Mouse (Mus musculus) heart, embryonic 15.5 days (tissue): Measurements from ENCODE around the gene Rce1. TPM values are rescaled to one million over a fixed set of nuclear protein-coding genes. Genes with fewer than 3 reads are reported as not detected.
"Not testable (repeated sequence)": the region's sequence is repeated elsewhere in the genome, so short reads cannot be mapped to it uniquely, and the experiment has no call there.

Experiments
- ATAC-seq: fragments of 200-750 bp; cut with Nextera tagmentation; replicated peaks from 2 replicates; pipeline ENCODE4 v1.8.0; 2017; ENCODE audit warnings: low read depth, moderate TSS enrichment; ENCODE audit not compliant: insufficient number of reproducible peaks, insufficient read depth, low FRiP score
- H3K27ac ChIP-seq: fragments of 300-500 bp; sonication (generic); 2 replicates; pipeline ENCODE4 v1.5.1; 2015; ENCODE audit warnings: mild to moderate bottlenecking, inconsistent platforms
- H3K27me3 ChIP-seq: fragments of 300-500 bp; sonication (generic); 2 replicates; pipeline ENCODE4 v1.6.1; 2015; ENCODE audit warnings: inconsistent platforms
- H3K36me3 ChIP-seq: fragments of 300-500 bp; sonication (generic); 2 replicates; pipeline ENCODE4 v1.6.1; 2015; ENCODE audit warnings: mild to moderate bottlenecking, inconsistent platforms
- H3K4me1 ChIP-seq: fragments of 300-500 bp; sonication (generic); replicated peaks from 2 replicates; pipeline ENCODE4 v1.6.1; 2015; ENCODE audit warnings: inconsistent platforms
- H3K4me2 ChIP-seq: fragments of 300-500 bp; sonication (generic); 2 replicates; pipeline ENCODE4 v1.6.1; 2015; ENCODE audit warnings: inconsistent platforms, mild to moderate bottlenecking, moderate library complexity
- H3K4me3 ChIP-seq: fragments of 300-500 bp; sonication (generic); 2 replicates; pipeline ENCODE4 v1.5.1; 2015; ENCODE audit warnings: mild to moderate bottlenecking, inconsistent platforms
- H3K9ac ChIP-seq: fragments of 300-500 bp; sonication (generic); 2 replicates; pipeline ENCODE4 v1.6.1; 2015; ENCODE audit warnings: mild to moderate bottlenecking, inconsistent platforms
- H3K9me3 ChIP-seq: fragments of 300-500 bp; sonication (generic); replicated peaks from 2 replicates; pipeline ENCODE4 v1.6.1; 2016; ENCODE audit warnings: inconsistent platforms
- WGBS: fragments of 180-500 bp; shearing (Covaris S2); methylation state at CpG from one replicate; pipeline ENCODE4 v1.1.7; 2015; ENCODE audit warnings: mixed read lengths; 5-methylcytosine and 5-hydroxymethylcytosine counted together
- microRNA-seq: library from miRNA; unstranded; fragments of <30 nt; microRNA quantifications from one replicate; pipeline ENCODE4, GENCODE M21; 2016
- polyA plus RNA-seq: library from polyadenylated mRNA; unstranded; fragments of >200 nt; fragmentation: Nextera tagmentation; extraction: Ambion mirVana; gene quantifications from 2 replicates; pipeline ENCODE4 v1.2.1, GENCODE M21; 2015

Rce1 gene
- polyA plus RNA-seq, 1 experiment from 2014 or later: 34.5 TPM

- no peak overlapping the region for H3K4me3 ChIP-seq
- no peaks in the 10 kb centered on the region for H3K27me3 ChIP-seq
- H3K4me2 ChIP-seq: no peak overlapping the region
- H3K36me3 ChIP-seq: no peaks in the 10 kb centered on the region
- 69% methylated on average over 3 of the region's 3 CpGs for WGBS
- no peaks in the 10 kb centered on the region for H3K9me3 ChIP-seq
- H3K27ac ChIP-seq: no peak overlapping the region
- H3K9ac ChIP-seq: no peak overlapping the region
- no peaks in the 10 kb centered on the region; the same call in none of the 2 replicates for H3K4me1 ChIP-seq
- ATAC-seq: no peak
These were observed 37.0 kb downstream of the Rce1 start for GRCm38 (mm10) chr19:4588430-4588829.

GRCm38 (mm10) chr19:4587426-4587825, 38.0 kb downstream of the Rce1 start:
- no peak for ATAC-seq
- no peak overlapping the region for H3K9ac ChIP-seq
- no peak overlapping the region for H3K4me3 ChIP-seq
- 48% methylated on average over 2 of the region's 2 CpGs for WGBS
- H3K27ac ChIP-seq: no peak overlapping the region
- H3K4me1 ChIP-seq: no peaks in the 10 kb centered on the region; the same call in none of the 2 replicates
- no peaks in the 10 kb centered on the region for H3K36me3 ChIP-seq
- H3K9me3 ChIP-seq: no peaks in the 10 kb centered on the region
- no peak overlapping the region for H3K4me2 ChIP-seq
- no peaks in the 10 kb centered on the region for H3K27me3 ChIP-seq

GRCm38 (mm10) chr19:4586783-4587182, 38.7 kb downstream of the Rce1 start:
- H3K9ac ChIP-seq, H3K4me1 ChIP-seq, ATAC-seq, H3K9me3 ChIP-seq, H3K4me3 ChIP-seq, H3K27me3 ChIP-seq, H3K36me3 ChIP-seq, H3K4me2 ChIP-seq, H3K27ac ChIP-seq: not testable (repeated sequence)

- no peaks in the 10 kb centered on the region for H3K9me3 ChIP-seq
- no peak for ATAC-seq
- 51% methylated on average over 2 of the region's 2 CpGs for WGBS
- H3K27ac ChIP-seq: no peak overlapping the region
- no peak overlapping the region for H3K4me3 ChIP-seq
- H3K4me1 ChIP-seq: no peaks in the 10 kb centered on the region
- no peaks in the 10 kb centered on the region for H3K36me3 ChIP-seq
- H3K4me2 ChIP-seq: no peak overlapping the region
- no peak overlapping the region for H3K9ac ChIP-seq
- H3K27me3 ChIP-seq: no peaks in the 10 kb centered on the region
These were observed 41.6 kb downstream of the Rce1 start for GRCm38 (mm10) chr19:4583856-4584255.

- Histone ChIP-seq H3K27ac (no peak overlapping the region), H3K9ac (no peak overlapping the region), H3K36me3 (no peaks in the 10 kb centered on the region), H3K9me3 (no peaks in the 10 kb centered on the region), H3K27me3 (no peaks in the 10 kb centered on the region), H3K4me2 (no peak overlapping the region), H3K4me3 (no peak overlapping the region), H3K4me1 (no peaks in the 10 kb centered on the region)
- no peak for ATAC-seq
- WGBS: 78% methylated on average over 5 of the region's 5 CpGs
These were observed 46.1 kb downstream of the Rce1 start for GRCm38 (mm10) chr19:4579296-4579695.

DNA sequence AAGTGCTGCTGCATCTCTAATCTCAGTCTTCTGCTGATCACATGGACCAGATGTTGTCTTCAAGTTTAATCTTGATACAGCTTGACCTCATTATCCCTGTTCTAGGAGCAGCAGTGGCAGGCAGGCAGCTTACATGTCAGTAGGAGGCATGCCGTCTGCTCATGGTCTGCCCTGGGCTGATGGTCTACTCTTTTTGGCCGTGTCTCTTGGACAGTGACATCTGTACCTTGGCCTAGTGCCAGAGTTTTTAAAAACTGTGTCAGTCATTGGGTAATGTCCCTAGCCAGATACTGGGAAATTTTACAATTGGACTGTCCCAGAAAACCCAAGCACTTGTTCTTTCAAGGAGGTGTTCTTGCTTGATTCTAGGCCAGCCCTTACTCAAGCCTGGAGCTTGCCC, 46.6 kb downstream of the Rce1 start:
- no peak overlapping the region for H3K9ac ChIP-seq
- H3K36me3 ChIP-seq: no peaks in the 10 kb centered on the region
- H3K4me3 ChIP-seq: no peak overlapping the region
- H3K4me1 ChIP-seq: no peaks in the 10 kb centered on the region
- no peak for ATAC-seq
- no peaks in the 10 kb centered on the region for H3K9me3 ChIP-seq
- H3K4me2 ChIP-seq: no peak overlapping the region
- H3K27ac ChIP-seq: no peak overlapping the region
- H3K27me3 ChIP-seq: no peaks in the 10 kb centered on the region
- 43% methylated on average over 2 of the region's 2 CpGs for WGBS

DNA sequence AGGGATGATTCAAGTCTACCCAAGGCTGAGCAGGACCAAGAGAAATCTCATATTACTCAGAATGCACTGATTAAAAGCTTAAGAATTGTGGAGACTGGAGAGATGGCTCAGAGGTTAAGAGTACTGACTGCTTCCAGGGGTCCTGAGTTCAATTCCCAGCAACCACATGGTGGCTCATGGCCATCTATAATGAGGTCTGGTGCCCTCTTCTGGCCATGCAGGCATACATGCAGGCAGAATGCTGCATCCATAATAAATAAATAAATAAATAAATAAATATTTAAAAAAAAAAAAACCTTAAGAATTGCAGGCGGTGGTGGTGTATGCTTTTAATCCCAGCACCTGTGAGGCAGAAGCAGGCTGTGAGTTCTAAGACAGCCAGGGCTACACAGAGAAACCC, 52.2 kb downstream of the Rce1 start:
- Histone ChIP-seq H3K27me3 (no peaks in the 10 kb centered on the region), H3K4me2 (no peak overlapping the region), H3K9ac (no peak overlapping the region), H3K36me3 (no peaks in the 10 kb centered on the region), H3K4me3 (no peak overlapping the region), H3K27ac (no peak overlapping the region), H3K9me3 (no peaks in the 10 kb centered on the region), H3K4me1 (peaks cover 7% of the 10 kb centered on the region; the same call in 1 of the 2 replicates)
- no peak for ATAC-seq
- 86% methylated on average over 1 of the region's 1 CpGs for WGBS

Small RNA genes lying within 50 kb of the gene (microRNA-seq; reads per million reads assigned to microRNA genes)
- gene Mir6986: not detected

Other genes with a start within 250 kb of the Rce1 start
- gene Kdm2a, start 227.4 kb downstream of the Rce1 start, polyA plus RNA-seq: 29.5 and 37.2 TPM in 2 replicates
- gene Rhod, start 186.2 kb downstream of the Rce1 start, polyA plus RNA-seq: 22.6 and 28.1 TPM in 2 replicates
- gene Syt12, start 148.2 kb downstream of the Rce1 start, polyA plus RNA-seq: 0.68 and 0.98 TPM in 2 replicates
- gene 2010003K11Rik, start 127.1 kb downstream of the Rce1 start, polyA plus RNA-seq: not detected in 2 replicates
- 10.5 and 16.8 TPM in 2 replicates for gene Pcx, start 115.2 kb downstream of the Rce1 start, polyA plus RNA-seq
- 3.2 and 4.0 TPM in 2 replicates for gene Lrfn4, start 10.0 kb downstream of the Rce1 start, polyA plus RNA-seq
- gene Gm960, start 73.0 kb upstream of the Rce1 start, polyA plus RNA-seq: 0.48 and 0.52 TPM in 2 replicates
- gene Sptbn2, start 85.5 kb upstream of the Rce1 start, polyA plus RNA-seq: 0.18 and 0.56 TPM in 2 replicates
- 30.8 and 36.3 TPM in 2 replicates for gene Rbm4b, start 130.9 kb upstream of the Rce1 start, polyA plus RNA-seq
- gene Rbm4, start 168.3 kb upstream of the Rce1 start, polyA plus RNA-seq: 42.2 and 54.1 TPM in 2 replicates
- 22.6 and 30.5 TPM in 2 replicates for gene Gm21992, start 186.0 kb upstream of the Rce1 start, polyA plus RNA-seq
- gene Rbm14, start 186.0 kb upstream of the Rce1 start, polyA plus RNA-seq: 40.2 and 51.1 TPM in 2 replicates
- gene Ccs, start 213.7 kb upstream of the Rce1 start, polyA plus RNA-seq: 33.4 and 41.7 TPM in 2 replicates
- gene Ccdc87, start 213.7 kb upstream of the Rce1 start, polyA plus RNA-seq: 0.04 and 0.05 TPM in 2 replicates
- 37.4 and 42.6 TPM in 2 replicates for gene Ctsf, start 229.5 kb upstream of the Rce1 start, polyA plus RNA-seq